Mouse (Mus musculus) liver, embryonic 18 days (tissue): Measurements from ENCODE around the gene Gemin4. TPM values are rescaled to one million over a fixed set of nuclear protein-coding genes. Genes with fewer than 3 reads are reported as not detected.

Source experiments
- polyA plus RNA-seq: library from polyadenylated mRNA; depleted of rRNA; stranded (reverse); fragments of >200 nt; gene quantifications from 2 replicates; pipeline ENCODE4 v1.2.3, GENCODE M21; 2012; rRNA removed

The Gemin4 gene
- polyA plus RNA-seq, result 3.9 and 4.7 TPM in 2 replicates

GRCm38 (mm10) chr11:76217390-76217800 lies at the start of gene Gemin4, which contains the start of gene Dbil5:
Gene Gemin4 (minus strand): TSS chr11:76217664.
Gene Dbil5 (plus strand): TSS chr11:76217608.

DNA sequence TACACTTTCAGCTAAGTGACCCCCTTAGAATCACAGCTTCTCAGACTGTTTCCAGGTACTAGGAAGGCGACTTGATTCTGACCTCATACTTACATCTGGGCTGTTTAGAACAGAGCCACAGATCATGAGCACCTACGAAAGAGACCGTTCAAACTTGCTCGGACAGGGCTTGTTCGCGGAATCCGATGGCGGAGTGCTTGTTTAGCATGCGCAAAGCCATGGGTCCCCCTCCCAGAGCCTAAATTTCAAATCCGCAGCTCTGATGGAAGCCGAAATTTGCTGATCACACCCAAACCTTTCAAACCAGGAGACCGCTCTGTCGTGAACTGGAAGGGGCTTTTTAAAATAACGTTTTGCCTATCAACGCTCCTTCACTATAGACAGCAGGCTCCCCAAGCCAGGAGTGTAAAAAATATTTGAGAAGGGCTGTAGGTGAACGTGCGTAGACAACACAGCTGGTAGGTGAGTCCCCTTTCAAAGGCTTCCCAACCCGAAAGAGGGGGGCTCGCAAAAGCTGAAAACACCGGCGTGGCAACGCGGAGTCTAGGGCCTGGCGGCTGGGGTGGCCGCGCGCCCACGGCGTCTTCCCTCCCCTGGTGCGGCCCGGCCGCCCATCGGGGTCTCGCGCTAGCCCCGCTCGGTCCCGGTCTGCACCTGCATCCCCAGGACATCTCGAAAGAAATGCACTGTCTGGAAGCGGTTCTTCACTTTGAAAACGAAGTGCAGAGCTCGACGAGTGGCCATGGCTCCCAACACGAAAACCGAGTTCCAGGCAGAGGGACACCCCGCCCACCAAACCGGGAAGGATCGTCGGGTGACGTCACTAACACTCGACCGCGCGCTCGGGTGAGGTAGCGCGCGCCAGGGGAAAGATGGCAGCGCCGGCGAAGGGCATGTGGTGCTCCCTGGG lies 25.7 kb upstream of the Gemin4 start, which contains the start of the genes Mrm3 and Glod4:
Mrm3 (plus strand) TSS at position 815 of the 910 bp plus-strand sequence.
Glod4 (minus strand) TSS at position 825 of the 910 bp plus-strand sequence.

DNA sequence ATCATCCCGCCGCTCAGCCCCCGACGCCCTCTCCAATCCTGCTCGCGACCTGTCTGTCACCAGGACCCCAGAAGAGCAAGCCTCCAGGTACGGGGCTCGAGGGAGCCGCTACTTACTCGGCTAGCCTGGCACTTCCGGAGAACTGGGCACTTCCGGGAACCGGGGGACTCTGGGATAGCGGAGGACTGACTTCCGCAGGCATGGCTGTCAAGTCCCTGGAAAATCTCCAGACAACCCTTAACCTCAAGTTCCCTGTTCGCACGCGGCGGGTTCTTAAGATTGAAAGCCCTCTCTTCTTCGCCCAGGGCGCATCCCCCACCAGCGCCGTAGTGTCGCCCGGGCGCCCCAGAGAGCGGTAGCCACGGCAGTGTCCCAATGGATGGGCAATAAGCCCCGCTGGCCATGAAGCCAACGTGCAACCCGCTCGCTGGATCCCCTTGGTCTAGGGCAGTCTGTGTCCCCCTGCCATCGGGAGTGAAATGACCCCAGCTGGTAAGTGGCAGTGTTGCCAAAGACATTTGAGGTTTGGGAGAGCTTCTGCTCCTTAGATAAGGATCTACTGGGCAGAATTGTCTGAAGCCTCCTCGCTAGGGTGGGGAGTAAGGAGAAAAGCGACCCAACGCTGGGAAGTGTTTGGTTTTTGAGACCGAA lies 37.8 kb downstream of the Gemin4 start, which contains the start of the genes Vps53 and Fam57a:
Vps53 (minus strand) TSS at position 153 of the 651 bp plus-strand sequence.
Fam57a (plus strand) TSS at position 177 of the 651 bp plus-strand sequence.

Other genes with a start within 250 kb of the Gemin4 start
- gene 1700016K19Rik, start 217.8 kb downstream of the Gemin4 start, polyA plus RNA-seq, result 0.03 TPM in 1 of 2 replicates, not detected in the other
- gene Rflnb, start 189.9 kb downstream of the Gemin4 start, polyA plus RNA-seq, result 4.6 and 5.9 TPM in 2 replicates
- gene Vps53, start 38.0 kb downstream of the Gemin4 start, polyA plus RNA-seq, result 11.3 and 12.2 TPM in 2 replicates
- 3.9 and 4.3 TPM in 2 replicates for gene Fam57a, start 38.0 kb downstream of the Gemin4 start, polyA plus RNA-seq
- 0.24 and 0.58 TPM in 2 replicates for gene Dbil5, start 56 bp downstream of the Gemin4 start, polyA plus RNA-seq
- 7.3 and 8.3 TPM in 2 replicates for gene Mrm3, start 26.1 kb upstream of the Gemin4 start, polyA plus RNA-seq
- gene Glod4, start 26.1 kb upstream of the Gemin4 start, polyA plus RNA-seq, result 20.2 and 20.6 TPM in 2 replicates
- 2.6 TPM in 2 replicates for gene Nxn, start 181.5 kb upstream of the Gemin4 start, polyA plus RNA-seq
- 8.6 and 9.3 TPM in 2 replicates for gene Timm22, start 189.3 kb upstream of the Gemin4 start, polyA plus RNA-seq